7 mouse cellular contexts compared by ENCODE assay signal in genomic region chr5:137338256-137338655, GRCm38 (mm10). TPM values are rescaled to one million over a fixed set of nuclear protein-coding genes. Genes with fewer than 3 reads are reported as not detected.
DNase-seq lines count a peak whose midpoint lies in the region; ATAC-seq and TF ChIP-seq lines count a peak whose summit lies in the region.

No protein-coding gene starts in this region.

- H3K79me2 ChIP-seq in heart, adult 2 months (replicated peaks; ENCODE audit: control insufficient read depth, insufficient read depth, low read length): no peaks in the 10 kb centered on the region

- WGBS in embryonic facial prominence, embryonic 13.5 days: 0% methylated on average over 19 of the region's 19 CpGs
- WGBS in heart, adult 2 months: under 1% methylated on average over 19 of the region's 19 CpGs
- under 1% methylated on average over 19 of the region's 19 CpGs for WGBS in limb, embryonic 12.5 days
- under 1% methylated on average over 19 of the region's 19 CpGs for WGBS in midbrain, embryonic 14.5 days

- H3K4me2 ChIP-seq in embryonic facial prominence, embryonic 13.5 days: peak overlapping the region; percentile 75
- H3K4me2 ChIP-seq in limb, embryonic 12.5 days: peak overlapping the region; percentile 66
- peak overlapping the region; percentile 68 for H3K4me2 ChIP-seq in midbrain, embryonic 14.5 days (ENCODE audit: low read length)

- intact Hi-C loops in heart, adult 2 months (cut with DNase I): loop anchor here (2.0 to 5.0 kb wide), 4 partner anchors 15 to 444 kb away; partner anchors contain the start of genes Plod3, Pop7 and Znhit1

- H3K9me3 ChIP-seq in embryonic facial prominence, embryonic 13.5 days: no peaks in the 10 kb centered on the region
- no peaks in the 10 kb centered on the region for H3K9me3 ChIP-seq in limb, embryonic 12.5 days
- no peaks in the 10 kb centered on the region for H3K9me3 ChIP-seq in midbrain, embryonic 14.5 days (ENCODE audit: control insufficient read depth, low read length)

- no peaks in the 10 kb centered on the region for H3K36me3 ChIP-seq in embryonic facial prominence, embryonic 13.5 days
- H3K36me3 ChIP-seq in heart, adult 2 months (ENCODE audit: control insufficient read depth, insufficient read depth, low read length): no peaks in the 10 kb centered on the region
- no peaks in the 10 kb centered on the region for H3K36me3 ChIP-seq in limb, embryonic 12.5 days
- H3K36me3 ChIP-seq in midbrain, embryonic 14.5 days (ENCODE audit: control insufficient read depth, insufficient read depth, low read length): no peaks in the 10 kb centered on the region

- TF ChIP-seq POLR2A in heart, adult 2 months (IDR thresholded peaks at IDR 0.05; ENCODE audit: insufficient read depth, low read depth, low read length): peak; percentile 76

- peak; percentile 72 to 82 for DNase-seq in adrenal gland, postnatal 4 days (ENCODE audit: low spot score in 2 of 2)
- DNase-seq in heart, adult 2 months: peak; percentile 89 to 92
- DNase-seq in kidney, adult 8-10 months: peak; percentile 94
- peak; percentile 96 for DNase-seq in midbrain, embryonic 14.5 days
- DNase-seq in spleen, adult 18-20 months: peak; percentile 75 to 83

- H3K27ac ChIP-seq in embryonic facial prominence, embryonic 13.5 days: peak overlapping the region; percentile 90
- peak overlapping the region; percentile 94 for H3K27ac ChIP-seq in heart, adult 2 months
- H3K27ac ChIP-seq in limb, embryonic 12.5 days: peak overlapping the region; percentile 69
- H3K27ac ChIP-seq in midbrain, embryonic 14.5 days (replicated peaks; ENCODE audit: low read depth, low read length): peak overlapping the region; percentile 81

- peaks cover 20% of the 10 kb centered on the region for H3K4me1 ChIP-seq in embryonic facial prominence, embryonic 13.5 days
- peaks cover 7% of the 10 kb centered on the region for H3K4me1 ChIP-seq in heart, adult 2 months (ENCODE audit: control insufficient read depth, insufficient read depth, low read length)
- peaks cover 13% of the 10 kb centered on the region for H3K4me1 ChIP-seq in limb, embryonic 12.5 days (replicated peaks)
- H3K4me1 ChIP-seq in midbrain, embryonic 14.5 days (ENCODE audit: control insufficient read depth, insufficient read depth, low read length): peaks cover 12% of the 10 kb centered on the region

- H3K27me3 ChIP-seq in embryonic facial prominence, embryonic 13.5 days: no peaks in the 10 kb centered on the region
- no peaks in the 10 kb centered on the region for H3K27me3 ChIP-seq in heart, adult 2 months (ENCODE audit: control insufficient read depth, insufficient read depth, low read length)
- H3K27me3 ChIP-seq in limb, embryonic 12.5 days: no peaks in the 10 kb centered on the region
- no peaks in the 10 kb centered on the region for H3K27me3 ChIP-seq in midbrain, embryonic 14.5 days (ENCODE audit: control insufficient read depth, insufficient read depth, low read length)

- H3K9ac ChIP-seq in embryonic facial prominence, embryonic 13.5 days: peak overlapping the region; percentile 73
- H3K9ac ChIP-seq in heart, adult 2 months (ENCODE audit: low read depth, low read length): peak overlapping the region; percentile 59
- peak overlapping the region; percentile 62 for H3K9ac ChIP-seq in limb, embryonic 12.5 days (replicated peaks)
- peak overlapping the region; percentile 53 for H3K9ac ChIP-seq in midbrain, embryonic 14.5 days (replicated peaks; ENCODE audit: low read length)

- H3K4me3 ChIP-seq in embryonic facial prominence, embryonic 13.5 days: peak overlapping the region; percentile 46
- peak overlapping the region; percentile 49 for H3K4me3 ChIP-seq in heart, adult 2 months
- H3K4me3 ChIP-seq in limb, embryonic 12.5 days (replicated peaks): peak overlapping the region; percentile 41
- peak overlapping the region; percentile 39 for H3K4me3 ChIP-seq in midbrain, embryonic 14.5 days (replicated peaks; ENCODE audit: low read depth, low read length)

- no peak for TF ChIP-seq CTCF in heart, adult 2 months (IDR thresholded peaks at IDR 0.05)

- TF ChIP-seq EP300 in heart, adult 2 months (IDR thresholded peaks at IDR 0.05; ENCODE audit: insufficient read depth, low read depth, low read length): no peak

- ATAC-seq in embryonic facial prominence, embryonic 13.5 days (ENCODE audit: insufficient number of reproducible peaks, insufficient read depth, low FRiP score, low TSS enrichment, low read depth): peak; percentile 78
- ATAC-seq in limb, embryonic 12.5 days (ENCODE audit: insufficient number of reproducible peaks, insufficient read depth, low FRiP score, low TSS enrichment, low read depth): peak; percentile 77
- peak; percentile 88 for ATAC-seq in midbrain, embryonic 14.5 days (ENCODE audit: low FRiP score, low TSS enrichment)

RNA-seq across cellular contexts. Expression of gene Slc12a9, which starts 4.9 kb away (rescaled TPM):
- total RNA-seq in adrenal gland, postnatal 4 days (2021): 10 to 100 TPM; 16.3 to 19.4 TPM
- 16.0 and 16.1 TPM in 2 replicates for polyA plus RNA-seq in embryonic facial prominence, embryonic 13.5 days (2015; fragmentation: Nextera tagmentation; extraction: Ambion mirVana)
- 1 to 10 TPM; 1.7 to 2.2 TPM for total RNA-seq in heart, adult 2 months (2021)
- polyA plus RNA-seq in heart, adult 2 months (2012; rRNA removed): 6.0 and 8.9 TPM in 2 replicates
- 13.8 and 16.3 TPM in 2 replicates for polyA plus RNA-seq in limb, embryonic 12.5 days (2016; fragmentation: Nextera tagmentation; extraction: Ambion mirVana)
- polyA plus RNA-seq in midbrain, embryonic 14.5 days (2014; fragmentation: Nextera tagmentation; extraction: Ambion mirVana): 17.1 and 18.6 TPM in 2 replicates

RNA-seq across cellular contexts. Expression of gene Ephb4, which starts 11.7 kb away (rescaled TPM):
- total RNA-seq in adrenal gland, postnatal 4 days (2021): 10 to 100 TPM; 88.1 to 89.4 TPM
- 70.4 and 71.0 TPM in 2 replicates for polyA plus RNA-seq in embryonic facial prominence, embryonic 13.5 days (2015; fragmentation: Nextera tagmentation; extraction: Ambion mirVana)
- total RNA-seq in heart, adult 2 months (2021): 10 to 100 TPM; 45.9 to 53.9 TPM
- 35.2 and 51.8 TPM in 2 replicates for polyA plus RNA-seq in heart, adult 2 months (2012; rRNA removed)
- 86.9 and 99.6 TPM in 2 replicates for polyA plus RNA-seq in limb, embryonic 12.5 days (2016; fragmentation: Nextera tagmentation; extraction: Ambion mirVana)
- polyA plus RNA-seq in midbrain, embryonic 14.5 days (2014; fragmentation: Nextera tagmentation; extraction: Ambion mirVana): 3.4 and 8.5 TPM in 2 replicates

RNA-seq across cellular contexts. Expression of gene Trip6, which starts 24.1 kb away (rescaled TPM):
- total RNA-seq in adrenal gland, postnatal 4 days (2021): 10 to 100 TPM; 60.0 to 61.2 TPM
- polyA plus RNA-seq in embryonic facial prominence, embryonic 13.5 days (2015; fragmentation: Nextera tagmentation; extraction: Ambion mirVana): 106 TPM in 2 replicates
- 10 to 100 TPM; 12.5 to 13.6 TPM for total RNA-seq in heart, adult 2 months (2021)
- 23.5 and 24.2 TPM in 2 replicates for polyA plus RNA-seq in heart, adult 2 months (2012; rRNA removed)
- 81.6 and 86.9 TPM in 2 replicates for polyA plus RNA-seq in limb, embryonic 12.5 days (2016; fragmentation: Nextera tagmentation; extraction: Ambion mirVana)
- 12.0 and 12.9 TPM in 2 replicates for polyA plus RNA-seq in midbrain, embryonic 14.5 days (2014; fragmentation: Nextera tagmentation; extraction: Ambion mirVana)

RNA-seq across cellular contexts. Expression of gene Srrt, which starts 30.8 kb away (rescaled TPM):
- total RNA-seq in adrenal gland, postnatal 4 days (2021): 100 to 1,000 TPM; 236 to 269 TPM
- 143 and 148 TPM in 2 replicates for polyA plus RNA-seq in embryonic facial prominence, embryonic 13.5 days (2015; fragmentation: Nextera tagmentation; extraction: Ambion mirVana)
- 10 to 100 TPM; 60.5 to 66.4 TPM for total RNA-seq in heart, adult 2 months (2021)
- 63.9 and 74.2 TPM in 2 replicates for polyA plus RNA-seq in heart, adult 2 months (2012; rRNA removed)
- 182 and 185 TPM in 2 replicates for polyA plus RNA-seq in limb, embryonic 12.5 days (2016; fragmentation: Nextera tagmentation; extraction: Ambion mirVana)
- polyA plus RNA-seq in midbrain, embryonic 14.5 days (2014; fragmentation: Nextera tagmentation; extraction: Ambion mirVana): 82.0 and 95.9 TPM in 2 replicates

RNA-seq across cellular contexts. Expression of gene Ufsp1, which starts 43.8 kb away (rescaled TPM):
- total RNA-seq in adrenal gland, postnatal 4 days (2021): 10 to 100 TPM; 10.6 to 11.0 TPM
- 5.4 and 5.6 TPM in 2 replicates for polyA plus RNA-seq in embryonic facial prominence, embryonic 13.5 days (2015; fragmentation: Nextera tagmentation; extraction: Ambion mirVana)
- total RNA-seq in heart, adult 2 months (2021): 1 to 10 TPM; 8.1 to 8.8 TPM
- 11.8 and 12.8 TPM in 2 replicates for polyA plus RNA-seq in heart, adult 2 months (2012; rRNA removed)
- polyA plus RNA-seq in limb, embryonic 12.5 days (2016; fragmentation: Nextera tagmentation; extraction: Ambion mirVana): 6.7 and 6.8 TPM in 2 replicates
- 13.7 and 18.3 TPM in 2 replicates for polyA plus RNA-seq in midbrain, embryonic 14.5 days (2014; fragmentation: Nextera tagmentation; extraction: Ambion mirVana)

Comparison
In these comparisons a context has a peak if more than half of its experiments do, and no peak if none do; other contexts are left out.
1. Peak in every context shown above with its lines: DNase-seq, ATAC-seq, H3K4me3 ChIP-seq and H3K27ac ChIP-seq.